Mouse (Mus musculus) forebrain, embryonic 15.5 days (tissue): ENCODE measurements around the gene Trim33. TPM values are rescaled to one million over a fixed set of nuclear protein-coding genes. Genes with fewer than 3 reads are reported as not detected.

Experiments
- ATAC-seq: fragments of 200-750 bp; cut with Nextera tagmentation; replicated peaks from 2 replicates; pipeline ENCODE4 v1.8.0; 2017; ENCODE audit warnings: mild to moderate bottlenecking, moderate TSS enrichment, moderate library complexity
- H3K27ac ChIP-seq: fragments of 300-500 bp; sonication (generic); replicated peaks from 2 replicates; pipeline ENCODE4 v1.5.1; 2015; ENCODE audit warnings: mild to moderate bottlenecking, inconsistent platforms
- H3K27me3 ChIP-seq: fragments of 300-500 bp; sonication (generic); 2 replicates; pipeline ENCODE4 v1.6.1; 2015; ENCODE audit warnings: inconsistent platforms
- H3K36me3 ChIP-seq: fragments of 300-500 bp; sonication (generic); 2 replicates; pipeline ENCODE4 v1.6.1; 2015; ENCODE audit warnings: mild to moderate bottlenecking, inconsistent platforms
- H3K4me1 ChIP-seq: fragments of 300-500 bp; sonication (generic); 2 replicates; pipeline ENCODE4 v1.6.1; 2015; ENCODE audit warnings: inconsistent platforms
- H3K4me2 ChIP-seq: fragments of 300-500 bp; sonication (generic); replicated peaks from 2 replicates; pipeline ENCODE4 v1.6.1; 2015; ENCODE audit warnings: mild to moderate bottlenecking, inconsistent platforms
- H3K4me3 ChIP-seq: fragments of 300-500 bp; sonication (generic); 2 replicates; pipeline ENCODE4 v1.5.1; 2015; ENCODE audit warnings: mild to moderate bottlenecking, inconsistent platforms
- H3K9ac ChIP-seq: fragments of 300-500 bp; sonication (generic); replicated peaks from 2 replicates; pipeline ENCODE4 v1.6.1; 2015; ENCODE audit warnings: mild to moderate bottlenecking, inconsistent platforms
- H3K9me3 ChIP-seq: fragments of 300-500 bp; sonication (generic); 2 replicates; pipeline ENCODE4 v1.6.1; 2016; ENCODE audit warnings: inconsistent platforms
- WGBS: fragments of 180-500 bp; shearing (Covaris S2); methylation state at CpG from one replicate; pipeline ENCODE4 v1.1.7; 2015; ENCODE audit warnings: mixed read lengths; 5-methylcytosine and 5-hydroxymethylcytosine counted together
- polyA plus RNA-seq: library from polyadenylated mRNA; unstranded; fragments of >200 nt; fragmentation: Nextera tagmentation; extraction: Ambion mirVana; gene quantifications from 2 replicates; pipeline ENCODE4 v1.2.1, GENCODE M21; 2015

The Trim33 gene
- polyA plus RNA-seq, 1 experiment from 2014 or later = 32.6 TPM

GRCm38 (mm10) chr3:103288761-103289160, 9.7 kb downstream of the Trim33 start:
- WGBS = 92% methylated on average over 4 of the region's 4 CpGs
- Histone ChIP-seq H3K9ac (no peak overlapping the region), H3K4me2 (no peak overlapping the region), H3K36me3 (0 out of 2 replicates have a peak, but pooled peaks cover 3% of the 10 kb centered on the region), H3K9me3 (no peaks in the 10 kb centered on the region), H3K4me3 (no peak overlapping the region), H3K4me1 (no peaks in the 10 kb centered on the region), H3K27me3 (no peaks in the 10 kb centered on the region), H3K27ac (no peak overlapping the region)
- no peak for ATAC-seq

- Histone ChIP-seq H3K4me1 (no peaks in the 10 kb centered on the region), H3K9me3 (peaks cover 5% of the 10 kb centered on the region; the same call in 1 of the 2 replicates), H3K4me2 (no peak overlapping the region), H3K9ac (no peak overlapping the region), H3K36me3 (peaks cover 3% of the 10 kb centered on the region; the same call in 1 of the 2 replicates), H3K27ac (no peak overlapping the region), H3K27me3 (no peaks in the 10 kb centered on the region), H3K4me3 (no peak overlapping the region)
- 100% methylated on average over 2 of the region's 2 CpGs for WGBS
- no peak for ATAC-seq
These were observed 12.0 kb downstream of the Trim33 start for GRCm38 (mm10) chr3:103291087-103291486.

- H3K4me2 ChIP-seq = no peak overlapping the region
- H3K27me3 ChIP-seq = no peaks in the 10 kb centered on the region
- no peak overlapping the region for H3K9ac ChIP-seq
- H3K4me3 ChIP-seq = no peak overlapping the region
- peaks cover 7% of the 10 kb centered on the region; the same call in 1 of the 2 replicates for H3K4me1 ChIP-seq
- ATAC-seq = no peak
- H3K27ac ChIP-seq = no peak overlapping the region
- no peaks in the 10 kb centered on the region for H3K9me3 ChIP-seq
- WGBS = 77% methylated on average over 6 of the region's 6 CpGs
- H3K36me3 ChIP-seq = no peaks in the 10 kb centered on the region
These were observed 26.4 kb downstream of the Trim33 start for GRCm38 (mm10) chr3:103305411-103305982.

- WGBS = 49% methylated on average over 5 of the region's 5 CpGs
- Histone ChIP-seq H3K27me3 (no peaks in the 10 kb centered on the region), H3K4me2 (no peak overlapping the region), H3K9me3 (no peaks in the 10 kb centered on the region), H3K4me3 (no peak overlapping the region), H3K36me3 (peaks cover 9% of the 10 kb centered on the region; the same call in 1 of the 2 replicates), H3K27ac (no peak overlapping the region), H3K4me1 (0 out of 2 replicates have a peak, but pooled peaks cover 4% of the 10 kb centered on the region), H3K9ac (no peak overlapping the region)
- ATAC-seq = no peak
These were observed 30.2 kb downstream of the Trim33 start for GRCm38 (mm10) chr3:103309252-103309651.

GRCm38 (mm10) chr3:103309750-103310149, 30.7 kb downstream of the Trim33 start:
- ATAC-seq = no peak
- 50% methylated on average over 1 of the region's 1 CpGs for WGBS
- Histone ChIP-seq H3K9me3 (no peaks in the 10 kb centered on the region), H3K27me3 (no peaks in the 10 kb centered on the region), H3K4me2 (no peak overlapping the region), H3K36me3 (peaks cover 13% of the 10 kb centered on the region; the same call in 1 of the 2 replicates), H3K4me1 (0 out of 2 replicates have a peak, but pooled peaks cover 4% of the 10 kb centered on the region), H3K27ac (no peak overlapping the region), H3K9ac (no peak overlapping the region), H3K4me3 (no peak overlapping the region)

- H3K4me3 ChIP-seq = no peak overlapping the region
- H3K36me3 ChIP-seq = peaks cover 18% of the 10 kb centered on the region; the same call in 1 of the 2 replicates
- H3K27me3 ChIP-seq = no peaks in the 10 kb centered on the region
- no peaks in the 10 kb centered on the region for H3K9me3 ChIP-seq
- H3K4me1 ChIP-seq = no peaks in the 10 kb centered on the region
- H3K9ac ChIP-seq = no peak overlapping the region
- H3K4me2 ChIP-seq = no peak overlapping the region
- no peak for ATAC-seq
- no peak overlapping the region for H3K27ac ChIP-seq
These were observed 35.2 kb downstream of the Trim33 start for GRCm38 (mm10) chr3:103314291-103314690.

GRCm38 (mm10) chr3:103335371-103335770, 56.3 kb downstream of the Trim33 start:
- Histone ChIP-seq H3K9ac (no peak overlapping the region), H3K27me3 (no peaks in the 10 kb centered on the region), H3K4me3 (no peak overlapping the region), H3K27ac (no peak overlapping the region), H3K4me1 (no peaks in the 10 kb centered on the region), H3K4me2 (no peak overlapping the region), H3K9me3 (no peaks in the 10 kb centered on the region), H3K36me3 (peaks cover 49% of the 10 kb centered on the region)
- 50% methylated on average over 1 of the region's 1 CpGs for WGBS
- no peak for ATAC-seq

- H3K4me1 ChIP-seq = no peaks in the 10 kb centered on the region
- H3K36me3 ChIP-seq = peaks cover 51% of the 10 kb centered on the region
- WGBS = 96% methylated on average over 2 of the region's 2 CpGs
- no peak overlapping the region for H3K4me3 ChIP-seq
- H3K27me3 ChIP-seq = no peaks in the 10 kb centered on the region
- H3K4me2 ChIP-seq = no peak overlapping the region
- no peaks in the 10 kb centered on the region for H3K9me3 ChIP-seq
- no peak overlapping the region for H3K27ac ChIP-seq
- no peak overlapping the region for H3K9ac ChIP-seq
- no peak for ATAC-seq
These were observed 67.6 kb downstream of the Trim33 start for GRCm38 (mm10) chr3:103346658-103347057.

- Histone ChIP-seq H3K9ac (no peak overlapping the region), H3K27ac (no peak overlapping the region), H3K9me3 (no peaks in the 10 kb centered on the region), H3K4me3 (no peak overlapping the region), H3K4me1 (no peaks in the 10 kb centered on the region), H3K36me3 (peaks cover 39% of the 10 kb centered on the region), H3K4me2 (no peak overlapping the region), H3K27me3 (no peaks in the 10 kb centered on the region)
- 91% methylated on average over 5 of the region's 5 CpGs for WGBS
- ATAC-seq = no peak
These were observed 74.4 kb downstream of the Trim33 start for GRCm38 (mm10) chr3:103353518-103353917.

- Histone ChIP-seq H3K36me3 (peaks cover 39% of the 10 kb centered on the region), H3K4me1 (no peaks in the 10 kb centered on the region), H3K27me3 (no peaks in the 10 kb centered on the region), H3K9me3 (no peaks in the 10 kb centered on the region), H3K9ac (no peak overlapping the region), H3K4me3 (no peak overlapping the region), H3K27ac (no peak overlapping the region), H3K4me2 (no peak overlapping the region)
- 91% methylated on average over 2 of the region's 2 CpGs for WGBS
- no peak for ATAC-seq
These were observed 74.9 kb downstream of the Trim33 start for GRCm38 (mm10) chr3:103354041-103354440.

GRCm38 (mm10) chr3:103361150-103361549, 82.1 kb downstream of the Trim33 start:
- H3K27ac ChIP-seq = no peak overlapping the region
- no peaks in the 10 kb centered on the region for H3K4me1 ChIP-seq
- H3K9me3 ChIP-seq = no peaks in the 10 kb centered on the region
- H3K9ac ChIP-seq = no peak overlapping the region
- peaks cover 9% of the 10 kb centered on the region; the same call in 1 of the 2 replicates for H3K36me3 ChIP-seq
- no peaks in the 10 kb centered on the region for H3K27me3 ChIP-seq
- no peak overlapping the region for H3K4me3 ChIP-seq
- WGBS = 88% methylated on average over 7 of the region's 7 CpGs
- ATAC-seq = no peak
- H3K4me2 ChIP-seq = no peak overlapping the region

- H3K4me2 ChIP-seq = no peak overlapping the region
- no peaks in the 10 kb centered on the region for H3K4me1 ChIP-seq
- no peak overlapping the region for H3K9ac ChIP-seq
- H3K36me3 ChIP-seq = no peaks in the 10 kb centered on the region
- no peak overlapping the region for H3K27ac ChIP-seq
- ATAC-seq = no peak
- H3K9me3 ChIP-seq = no peaks in the 10 kb centered on the region
- 90% methylated on average over 11 of the region's 11 CpGs for WGBS
- H3K4me3 ChIP-seq = no peak overlapping the region
- no peaks in the 10 kb centered on the region for H3K27me3 ChIP-seq
These were observed 85.3 kb downstream of the Trim33 start for GRCm38 (mm10) chr3:103364182-103364945.
